Mouse (Mus musculus): ENCODE measurements around the gene Gm20388. TPM values are rescaled to one million over a fixed set of nuclear protein-coding genes. Genes with fewer than 3 reads are reported as not detected.

Gm20388 gene
- polyA plus RNA-seq, 1 experiment: 59.3 TPM

GRCm38 (mm10) chr8:122816965-122817364 lies 2906.3 kb downstream of the Gm20388 start:
- DNase-seq (ENCODE audit: low read depth): no peak

DNA sequence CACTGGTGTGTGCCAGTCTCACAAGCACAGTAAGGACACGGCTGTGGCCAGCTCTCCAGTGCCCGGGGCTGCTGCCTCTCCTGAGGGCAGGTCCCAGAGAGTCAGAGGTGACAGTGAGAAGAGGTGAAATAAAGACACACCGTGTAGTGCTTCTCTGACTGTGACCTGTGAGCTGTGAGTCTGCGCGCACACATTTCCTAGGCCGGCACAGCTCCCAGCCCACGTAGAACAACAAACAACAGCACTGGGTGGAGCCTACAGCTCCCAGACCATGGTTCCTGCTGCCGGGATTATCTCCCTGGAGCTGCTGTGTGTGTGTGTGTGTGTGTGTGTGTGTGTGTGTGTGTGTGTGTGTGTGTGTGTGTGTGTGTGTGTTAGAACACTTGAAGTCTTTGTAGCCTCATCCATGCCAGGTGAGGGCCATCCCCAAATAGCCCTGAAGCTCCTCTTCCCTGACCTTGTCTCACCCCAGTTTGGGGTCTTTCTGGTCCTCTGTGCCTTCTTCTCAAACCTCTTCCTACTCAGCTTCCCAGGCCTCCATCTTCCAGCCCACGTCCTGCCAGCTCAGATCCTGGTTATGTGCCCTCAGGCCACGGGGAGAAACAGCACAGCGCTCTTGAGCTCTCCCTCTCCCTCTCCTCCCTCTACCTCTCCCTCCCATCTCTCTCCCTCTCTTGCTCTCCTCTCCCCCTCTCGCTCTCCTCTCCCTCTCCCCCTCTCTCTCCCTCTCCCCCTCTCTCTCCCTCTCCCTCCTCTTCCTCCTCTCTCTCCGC lies 2907.3 kb downstream of the Gm20388 start:
- TF ChIP-seq CTCF (IDR thresholded peaks at IDR 0.05; ENCODE audit: borderline replicate concordance, extremely low read depth, insufficient read depth, insufficient read length): no peak
- DNase-seq (ENCODE audit: low read depth): peak; percentile 37

More at GRCm38 (mm10) chr8:122816965-122817364, 2906.3 kb downstream of the Gm20388 start:
- no peak for TF ChIP-seq CTCF (IDR thresholded peaks at IDR 0.05; ENCODE audit: borderline replicate concordance, extremely low read depth, insufficient read depth, insufficient read length)
- no peak for TF ChIP-seq POLR2A (IDR thresholded peaks at IDR 0.05; ENCODE audit: borderline replicate concordance, extremely low read depth, insufficient read depth, insufficient read length, poor library complexity, severe bottlenecking)

DNA sequence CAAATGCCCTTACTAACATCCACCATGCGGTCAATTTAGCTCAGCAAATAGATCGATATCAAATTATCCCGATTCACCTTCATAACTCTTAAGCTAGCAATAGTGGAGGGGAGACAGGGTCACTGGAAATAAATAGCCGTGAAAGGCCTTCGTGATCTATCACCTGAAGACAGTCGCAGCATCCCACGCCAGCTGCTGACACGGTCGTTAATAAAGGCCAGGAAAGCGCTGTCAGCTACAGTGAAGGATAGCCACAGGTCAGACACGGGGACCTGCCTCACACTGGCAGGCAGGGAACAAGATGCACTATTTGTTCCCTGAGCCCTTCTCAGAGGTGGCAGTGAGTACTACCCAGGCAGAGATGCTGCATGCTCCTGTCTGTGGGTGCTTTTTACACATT lies 2909.1 kb downstream of the Gm20388 start:
- no peak for TF ChIP-seq POLR2A (IDR thresholded peaks at IDR 0.05; ENCODE audit: borderline replicate concordance, extremely low read depth, insufficient read depth, insufficient read length, poor library complexity, severe bottlenecking)
- no peak for TF ChIP-seq CTCF (IDR thresholded peaks at IDR 0.05; ENCODE audit: borderline replicate concordance, extremely low read depth, insufficient read depth, insufficient read length)
- DNase-seq (ENCODE audit: low read depth): no peak

DNA sequence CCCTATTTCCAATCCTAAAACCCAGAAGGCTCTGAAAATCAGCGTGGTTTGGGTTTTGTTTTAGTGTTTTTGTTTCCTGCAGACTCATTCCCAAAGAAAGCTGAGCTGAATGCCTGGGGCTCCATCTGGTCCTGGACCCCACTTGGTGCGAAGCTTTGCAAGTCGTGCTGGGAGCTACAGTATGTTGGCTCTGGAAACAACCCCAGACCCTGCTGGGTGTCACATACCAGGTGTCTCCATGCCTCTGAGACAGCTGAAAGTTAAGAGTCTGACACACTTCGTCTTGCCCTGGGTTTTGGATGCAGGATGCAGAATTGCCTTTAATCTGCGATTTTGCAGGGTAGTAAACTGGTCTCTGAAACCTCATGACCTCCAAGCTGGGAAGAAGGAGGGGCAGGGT lies 2913.9 kb downstream of the Gm20388 start:
- DNase-seq (ENCODE audit: low read depth): peak; percentile 78
- no peak for TF ChIP-seq CTCF (IDR thresholded peaks at IDR 0.05; ENCODE audit: borderline replicate concordance, extremely low read depth, insufficient read depth, insufficient read length)

GRCm38 (mm10) chr8:122824986-122825385 lies 2914.3 kb downstream of the Gm20388 start:
- no peak for DNase-seq (ENCODE audit: low read depth)
- TF ChIP-seq CTCF (IDR thresholded peaks at IDR 0.05; ENCODE audit: borderline replicate concordance, extremely low read depth, insufficient read depth, insufficient read length) (no peak), POLR2A (IDR thresholded peaks at IDR 0.05; ENCODE audit: borderline replicate concordance, extremely low read depth, insufficient read depth, insufficient read length, poor library complexity, severe bottlenecking) (no peak)

DNA sequence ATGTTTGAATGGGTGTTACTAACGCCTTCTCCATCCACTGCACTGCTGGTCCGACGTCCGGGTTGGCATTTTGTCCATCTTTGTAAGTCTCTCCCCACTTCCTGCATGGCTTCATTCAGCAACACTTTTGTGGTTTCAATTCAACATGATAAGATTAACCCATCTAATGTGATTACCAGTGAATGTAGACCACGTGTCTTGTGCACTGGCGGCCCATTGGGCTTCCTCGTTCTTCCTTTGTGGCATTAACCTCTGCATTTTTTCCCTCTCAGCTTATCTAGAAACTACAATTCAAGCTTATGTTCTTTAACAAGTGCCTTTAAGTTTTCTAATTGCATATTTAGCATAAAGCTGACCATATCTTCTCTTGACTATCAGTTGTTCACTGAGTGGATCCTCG lies 2914.8 kb downstream of the Gm20388 start:
- no peak for DNase-seq (ENCODE audit: low read depth)
- TF ChIP-seq POLR2A (IDR thresholded peaks at IDR 0.05; ENCODE audit: borderline replicate concordance, extremely low read depth, insufficient read depth, insufficient read length, poor library complexity, severe bottlenecking) (no peak), CTCF (IDR thresholded peaks at IDR 0.05; ENCODE audit: borderline replicate concordance, extremely low read depth, insufficient read depth, insufficient read length) (no peak)

DNA sequence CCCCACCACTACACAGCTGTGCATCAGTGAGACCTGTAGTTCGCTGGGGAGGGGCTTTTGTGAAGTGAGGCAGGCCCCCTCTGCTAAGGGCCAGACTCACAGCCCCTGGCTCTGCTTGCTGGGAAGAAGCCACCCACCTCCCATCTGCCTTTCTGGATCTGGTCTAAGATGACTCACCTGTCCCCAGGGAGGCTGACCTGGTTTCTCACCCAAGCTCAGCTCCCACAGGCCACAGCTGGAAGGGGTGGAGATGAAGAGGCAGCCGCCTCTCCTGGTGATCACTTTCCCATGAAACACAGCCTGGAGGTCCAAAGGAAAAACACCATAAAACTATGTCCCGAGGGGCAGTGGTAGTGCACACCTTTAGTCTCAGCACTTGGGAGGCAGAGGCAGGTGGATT lies 2918.8 kb downstream of the Gm20388 start:
- TF ChIP-seq POLR2A (IDR thresholded peaks at IDR 0.05; ENCODE audit: borderline replicate concordance, extremely low read depth, insufficient read depth, insufficient read length, poor library complexity, severe bottlenecking) (no peak), CTCF (IDR thresholded peaks at IDR 0.05; ENCODE audit: borderline replicate concordance, extremely low read depth, insufficient read depth, insufficient read length) (no peak)
- no peak for DNase-seq (ENCODE audit: low read depth)

GRCm38 (mm10) chr8:122830349-122831061 lies 2919.9 kb downstream of the Gm20388 start:
- peak; percentile 90 for DNase-seq (ENCODE audit: low read depth)
- TF ChIP-seq POLR2A (IDR thresholded peaks at IDR 0.05; ENCODE audit: borderline replicate concordance, extremely low read depth, insufficient read depth, insufficient read length, poor library complexity, severe bottlenecking) (no peak), CTCF (IDR thresholded peaks at IDR 0.05; ENCODE audit: borderline replicate concordance, extremely low read depth, insufficient read depth, insufficient read length) (peak; percentile 99)

GRCm38 (mm10) chr8:122834416-122834815 lies 2923.8 kb downstream of the Gm20388 start:
- DNase-seq (ENCODE audit: low read depth): peak; percentile 33
- TF ChIP-seq POLR2A (IDR thresholded peaks at IDR 0.05; ENCODE audit: borderline replicate concordance, extremely low read depth, insufficient read depth, insufficient read length, poor library complexity, severe bottlenecking): no peak
- no peak for TF ChIP-seq CTCF (IDR thresholded peaks at IDR 0.05; ENCODE audit: borderline replicate concordance, extremely low read depth, insufficient read depth, insufficient read length)

- peak; percentile 81 for DNase-seq (ENCODE audit: low read depth)
- TF ChIP-seq CTCF (IDR thresholded peaks at IDR 0.05; ENCODE audit: borderline replicate concordance, extremely low read depth, insufficient read depth, insufficient read length) (peak; percentile 86), POLR2A (IDR thresholded peaks at IDR 0.05; ENCODE audit: borderline replicate concordance, extremely low read depth, insufficient read depth, insufficient read length, poor library complexity, severe bottlenecking) (no peak)
These were observed 2924.3 kb downstream of the Gm20388 start for GRCm38 (mm10) chr8:122834971-122835370.

GRCm38 (mm10) chr8:122836199-122836598 lies 2925.6 kb downstream of the Gm20388 start:
- TF ChIP-seq CTCF (IDR thresholded peaks at IDR 0.05; ENCODE audit: borderline replicate concordance, extremely low read depth, insufficient read depth, insufficient read length) (no peak), POLR2A (IDR thresholded peaks at IDR 0.05; ENCODE audit: borderline replicate concordance, extremely low read depth, insufficient read depth, insufficient read length, poor library complexity, severe bottlenecking) (no peak)
- no peak for DNase-seq (ENCODE audit: low read depth)

- DNase-seq (ENCODE audit: low read depth): no peak
- TF ChIP-seq POLR2A (IDR thresholded peaks at IDR 0.05; ENCODE audit: borderline replicate concordance, extremely low read depth, insufficient read depth, insufficient read length, poor library complexity, severe bottlenecking): no peak
- no peak for TF ChIP-seq CTCF (IDR thresholded peaks at IDR 0.05; ENCODE audit: borderline replicate concordance, extremely low read depth, insufficient read depth, insufficient read length)
These were observed 2926.1 kb downstream of the Gm20388 start for GRCm38 (mm10) chr8:122836696-122837095.

Data from brain, embryonic 14.5 days (tissue).